Mouse (Mus musculus): ENCODE measurements around the gene Pcnx3.

Gene Pcnx3

GRCm38 (mm10) chr19:5641021-5641420 lies 47.7 kb downstream of the Pcnx3 start:
- no peak for DNase-seq (ENCODE audit: low spot score)

GRCm38 (mm10) chr19:5640339-5640738 lies 48.4 kb downstream of the Pcnx3 start:
- no peak for DNase-seq (ENCODE audit: low spot score)

- no peak for DNase-seq (ENCODE audit: low spot score)
Observed at GRCm38 (mm10) chr19:5638416-5639005, 50.2 kb downstream of the Pcnx3 start.

DNA sequence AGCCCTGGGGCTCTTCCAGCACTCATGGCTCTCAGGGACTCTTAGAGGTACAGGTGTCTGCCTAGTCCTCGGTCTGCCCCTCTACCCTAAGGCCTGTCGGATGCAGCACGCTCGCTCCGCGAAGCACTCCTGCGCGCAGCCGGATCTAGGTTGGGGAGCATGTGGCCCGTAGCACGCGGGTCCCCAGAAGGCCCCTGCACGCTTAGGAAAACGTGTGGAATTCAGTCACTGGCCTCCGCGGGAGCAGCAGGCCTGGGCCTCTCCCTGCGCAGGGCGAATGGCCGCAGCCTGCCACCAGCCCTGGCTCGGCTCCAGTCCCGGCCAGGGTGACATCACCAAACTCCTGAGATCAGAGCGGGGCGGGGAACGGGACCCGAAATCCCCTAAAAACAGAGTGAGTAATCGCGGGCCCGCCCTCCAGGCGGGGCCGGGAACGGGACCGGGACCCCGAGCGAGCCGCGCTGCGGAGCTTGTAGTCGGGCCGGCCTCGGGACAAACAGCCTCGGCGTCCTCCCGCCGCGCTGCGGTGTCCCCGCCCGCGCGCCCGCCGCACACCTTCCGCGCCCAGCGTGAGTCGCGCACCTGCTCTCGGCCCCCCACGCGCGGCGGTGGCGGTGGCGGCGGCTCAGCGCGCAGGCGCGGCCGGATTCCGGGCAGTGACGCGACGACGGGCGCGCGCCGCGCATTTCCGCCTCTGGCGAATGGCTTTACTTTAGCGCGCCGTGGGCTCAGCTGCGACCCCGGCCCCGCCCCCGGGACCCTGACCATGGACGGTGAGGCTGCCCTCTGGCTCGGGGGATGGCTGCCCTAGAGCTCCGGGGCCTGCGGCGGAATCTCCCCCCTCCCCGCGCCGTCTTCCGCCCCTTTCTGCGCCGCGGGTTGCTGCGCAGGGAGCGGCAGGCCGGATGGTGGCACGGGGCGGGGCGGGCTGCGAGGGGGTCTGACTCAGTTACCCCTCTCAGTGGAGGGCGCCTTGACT lies 51.4 kb downstream of the Pcnx3 start, which contains the start of gene Rela:
Gene Rela (plus strand): TSS at position 415 of the 979 bp plus-strand sequence.
- DNase-seq (ENCODE audit: low spot score) = peak; percentile 88

DNA sequence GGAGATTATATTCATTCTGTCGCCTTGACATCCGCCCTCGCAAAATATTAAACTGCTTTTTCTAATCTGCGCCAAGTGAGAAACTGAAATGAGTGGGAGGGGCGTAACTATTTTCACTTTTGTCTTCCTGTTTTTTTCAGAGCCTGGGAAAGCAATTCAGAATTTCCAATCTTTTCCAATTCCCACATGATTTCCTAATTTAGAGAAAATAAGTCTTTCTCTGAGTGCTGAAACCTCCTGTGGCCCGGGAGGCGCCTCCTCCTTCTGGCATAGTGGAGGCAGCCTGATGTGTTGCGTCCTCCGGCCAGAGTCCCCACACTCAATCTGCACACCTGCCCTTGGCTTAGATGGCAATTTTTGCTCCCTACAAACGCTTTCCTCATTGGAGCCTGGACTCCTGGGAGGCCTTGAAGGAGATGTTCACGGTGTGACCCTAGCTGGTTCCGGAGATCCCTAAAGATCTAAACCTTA lies 52.1 kb downstream of the Pcnx3 start:
- DNase-seq (ENCODE audit: low spot score) = no peak

DNA sequence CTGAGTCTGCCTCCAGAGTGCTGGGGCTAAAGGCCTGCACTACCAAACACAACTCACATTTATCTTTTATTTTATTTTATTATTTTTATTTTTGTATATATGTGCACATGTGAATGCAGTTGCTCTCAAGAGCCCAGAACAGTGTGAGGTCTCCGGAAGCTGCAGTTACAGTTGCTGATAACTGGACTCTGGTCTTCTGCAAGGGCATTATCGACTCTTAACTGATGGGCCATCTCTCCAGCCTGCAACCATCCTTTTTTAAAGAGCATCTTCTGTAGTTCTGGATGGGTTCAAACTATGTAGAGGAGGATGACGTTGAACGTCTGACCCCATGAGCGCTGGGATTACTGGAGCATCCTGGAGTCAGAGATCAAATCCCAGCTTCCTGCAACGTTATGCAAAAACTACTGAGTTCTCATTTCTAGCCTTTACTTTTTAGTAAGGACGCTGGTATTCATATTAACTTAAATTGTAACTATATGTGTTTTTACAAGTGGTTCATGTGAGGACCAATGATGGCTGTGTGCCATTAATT lies 52.6 kb downstream of the Pcnx3 start:
- no peak for DNase-seq (ENCODE audit: low spot score)

- no peak for DNase-seq (ENCODE audit: low spot score)
Observed at GRCm38 (mm10) chr19:5632120-5632519, 56.6 kb downstream of the Pcnx3 start.

GRCm38 (mm10) chr19:5629907-5630306 lies 58.8 kb downstream of the Pcnx3 start:
- DNase-seq (ENCODE audit: low spot score) = no peak

- DNase-seq (ENCODE audit: low spot score) = no peak
Observed at GRCm38 (mm10) chr19:5625311-5625710, 63.4 kb downstream of the Pcnx3 start.

DNA sequence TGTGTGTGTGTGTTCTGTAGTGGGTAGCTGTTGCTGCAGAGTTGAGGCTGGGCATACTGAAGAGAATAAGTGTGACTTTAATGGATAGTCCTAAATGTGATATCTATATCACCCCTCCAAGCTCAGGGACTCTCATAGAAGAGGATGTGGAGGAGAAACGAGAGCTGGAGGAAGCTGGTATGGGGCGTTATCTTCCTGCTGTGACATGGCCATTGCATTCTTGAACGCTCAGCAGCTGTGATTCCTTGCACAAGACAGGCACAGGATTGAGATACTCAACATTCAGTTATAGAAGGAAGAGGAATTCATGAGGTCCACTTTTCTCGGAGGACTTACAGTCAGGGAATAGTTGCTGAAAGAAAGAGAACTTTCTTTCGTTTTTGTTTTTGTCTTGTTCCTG lies 66.8 kb downstream of the Pcnx3 start:
- no peak for DNase-seq (ENCODE audit: low spot score)

GRCm38 (mm10) chr19:5620007-5620406 lies 68.7 kb downstream of the Pcnx3 start:
- no peak for DNase-seq (ENCODE audit: low spot score)

GRCm38 (mm10) chr19:5614953-5615352 lies 73.8 kb downstream of the Pcnx3 start:
- DNase-seq (ENCODE audit: low spot score) = no peak
